Mouse (Mus musculus) heart, adult 2 months (tissue): ENCODE data around the gene Aanat. TPM values are rescaled to one million over a fixed set of nuclear protein-coding genes. Genes with fewer than 3 reads are reported as not detected.
A peak's percentile ranks its signal among the peaks of the same experiment; 100 is the strongest.

ENCODE experiments used
- DNase-seq, 2 experiments: peaks; one replicate each; pipeline ENCODE4 v3.0.0; 2021
- H3K27ac ChIP-seq: fragments of 200-600 bp; 2 replicates; pipeline ENCODE4 v1.8.1; 2022
- H3K27me3 ChIP-seq: fragments of 200-500 bp; 2 replicates; pipeline ENCODE4 v1.6.1; 2012; ENCODE audit warnings: mild to moderate bottlenecking, low read length, inconsistent platforms, mixed read lengths; ENCODE audit not compliant: control insufficient read depth, insufficient read depth
- H3K36me3 ChIP-seq: fragments of 200-500 bp; 2 replicates; pipeline ENCODE4 v1.6.1; 2012; ENCODE audit warnings: low read length, inconsistent platforms; ENCODE audit not compliant: control insufficient read depth, insufficient read depth
- H3K4me1 ChIP-seq: fragments of 200-500 bp; 2 replicates; pipeline ENCODE4 v1.6.1; 2011; ENCODE audit warnings: low read length; ENCODE audit not compliant: control insufficient read depth, insufficient read depth
- H3K4me3 ChIP-seq: fragments of 200-600 bp; 2 replicates; pipeline ENCODE4 v1.8.1; 2022
- H3K79me2 ChIP-seq: fragments of 200-500 bp; replicated peaks from 2 replicates; pipeline ENCODE4 v1.6.1; 2012; ENCODE audit warnings: mild to moderate bottlenecking, inconsistent platforms, low read length, moderate library complexity, mixed read lengths; ENCODE audit not compliant: control insufficient read depth, insufficient read depth
- H3K9ac ChIP-seq: fragments of 200-500 bp; 2 replicates; pipeline ENCODE4 v1.6.1; 2012; ENCODE audit warnings: low read depth, mild to moderate bottlenecking, control low read depth, inconsistent platforms, low read length, mixed read lengths
- CTCF ChIP-seq: fragments of 200-600 bp; IDR thresholded peaks from 2 replicates; pipeline ENCODE4 v1.8.1; 2022; ENCODE audit warnings: antibody characterized with exemption, mild to moderate bottlenecking, moderate library complexity
- EP300 ChIP-seq: fragments of 200-500 bp; IDR thresholded peaks from 2 replicates; pipeline ENCODE4 v1.6.1; 2011; ENCODE audit warnings: low read depth, low read length, control low read depth; ENCODE audit not compliant: insufficient read depth
- POLR2A ChIP-seq: fragments of 200-500 bp; IDR thresholded peaks from 2 replicates; pipeline ENCODE4 v1.6.1; 2011; ENCODE audit warnings: mild to moderate bottlenecking, low read depth, low read length, control low read depth; ENCODE audit not compliant: insufficient read depth
- WGBS: fragments of 180-500 bp; shearing (Covaris S2); methylation state at CpG from one replicate; pipeline ENCODE4 v1.1.7; 2018; 5-methylcytosine and 5-hydroxymethylcytosine counted together
- intact Hi-C: fragments of 180-260 bp; cut with DNase I; formaldehyde crosslinking; loops from one replicate; pipeline ENCODE4 v1.15.1; 2025
- polyA plus RNA-seq: library from polyadenylated mRNA; depleted of rRNA; stranded (reverse); fragments of >200 nt; gene quantifications from 2 replicates; pipeline ENCODE4 v1.2.3, GENCODE M21; 2012
- total RNA-seq, 2 experiments: library from RNA; stranded (reverse); gene quantifications; 2 replicates each; pipeline ENCODE4 v1.2.3; 2021

The Aanat gene
- total and polyA plus RNA-seq, 3 experiments, result not detected

DNA sequence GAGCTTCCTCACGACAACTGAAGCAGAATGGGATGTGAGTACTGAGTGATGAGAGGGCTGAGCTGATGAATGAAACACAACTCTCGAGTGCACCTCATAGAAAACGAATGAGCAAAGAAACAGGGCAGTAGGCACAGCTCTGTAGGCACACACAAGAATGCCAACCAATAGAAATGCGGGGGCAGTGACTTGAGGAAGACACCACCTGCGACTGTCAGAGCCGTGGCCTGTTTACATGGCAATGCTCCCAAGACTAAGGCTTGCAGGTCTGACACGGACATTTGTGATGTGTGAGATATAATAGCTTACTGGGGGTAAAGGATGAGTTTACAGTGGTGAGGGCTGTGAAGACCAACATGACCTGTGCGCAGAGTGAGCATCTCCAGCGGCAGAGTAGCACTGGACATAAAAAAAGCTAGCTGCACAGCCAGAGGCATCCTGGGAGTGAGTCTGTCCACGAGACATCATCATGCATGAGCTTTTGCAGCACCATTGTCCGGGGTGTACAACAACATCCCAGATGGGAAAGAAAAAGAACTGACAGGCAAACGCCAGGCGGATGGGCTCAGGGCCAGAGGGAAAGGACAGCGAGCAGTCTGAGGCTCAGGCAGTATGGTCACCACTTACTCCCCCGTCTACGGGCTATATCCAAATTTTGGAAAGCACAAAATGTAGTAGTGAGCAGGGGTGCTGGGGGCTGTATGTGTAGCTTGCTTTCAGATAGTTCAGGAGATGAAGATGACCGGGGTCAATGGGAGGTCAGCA is 38.8 kb upstream of the Aanat start:
- intact Hi-C loops, result no loop called here
- H3K79me2 ChIP-seq, result no peaks in the 10 kb centered on the region; the same call in none of the 2 replicates
- peaks cover 11% of the 10 kb centered on the region for H3K4me1 ChIP-seq
- no peak overlapping the region for H3K9ac ChIP-seq
- 75% methylated on average over 17 of the region's 17 CpGs for WGBS
- H3K4me3 ChIP-seq, result no peak overlapping the region
- DNase-seq, result no peak
- TF ChIP-seq CTCF (no peak), EP300 (no peak), POLR2A (no peak)
- H3K36me3 ChIP-seq, result no peaks in the 10 kb centered on the region
- no peaks in the 10 kb centered on the region for H3K27me3 ChIP-seq
- H3K27ac ChIP-seq, result no peak overlapping the region

DNA sequence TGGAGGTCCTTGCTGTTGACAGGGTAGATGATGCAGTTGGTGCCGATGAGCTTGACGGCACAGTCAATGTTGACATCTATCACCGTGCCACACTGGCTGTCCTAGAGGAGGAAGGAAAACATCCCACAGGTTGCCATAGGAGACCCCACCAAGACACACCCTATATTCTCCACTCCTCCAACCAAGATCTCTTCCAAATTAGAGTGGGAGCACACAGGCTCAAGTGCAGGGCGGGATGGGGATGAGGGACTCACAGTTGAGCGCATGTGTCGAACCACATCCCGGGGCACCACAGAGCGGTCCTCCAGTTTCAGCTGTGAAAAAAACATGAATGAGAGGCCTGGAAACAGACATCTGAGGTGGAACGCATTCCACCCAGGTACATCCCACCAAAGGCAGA is 37.5 kb upstream of the Aanat start:
- H3K4me3 ChIP-seq, result no peak overlapping the region
- no peaks in the 10 kb centered on the region for H3K27me3 ChIP-seq
- WGBS, result 91% methylated on average over 9 of the region's 9 CpGs
- no peaks in the 10 kb centered on the region; the same call in none of the 2 replicates for H3K79me2 ChIP-seq
- H3K9ac ChIP-seq, result no peak overlapping the region
- TF ChIP-seq POLR2A (no peak), CTCF (no peak), EP300 (no peak)
- peaks cover 11% of the 10 kb centered on the region for H3K4me1 ChIP-seq
- intact Hi-C loops, result no loop called here
- no peaks in the 10 kb centered on the region for H3K36me3 ChIP-seq
- no peak overlapping the region for H3K27ac ChIP-seq
- no peak for DNase-seq

DNA sequence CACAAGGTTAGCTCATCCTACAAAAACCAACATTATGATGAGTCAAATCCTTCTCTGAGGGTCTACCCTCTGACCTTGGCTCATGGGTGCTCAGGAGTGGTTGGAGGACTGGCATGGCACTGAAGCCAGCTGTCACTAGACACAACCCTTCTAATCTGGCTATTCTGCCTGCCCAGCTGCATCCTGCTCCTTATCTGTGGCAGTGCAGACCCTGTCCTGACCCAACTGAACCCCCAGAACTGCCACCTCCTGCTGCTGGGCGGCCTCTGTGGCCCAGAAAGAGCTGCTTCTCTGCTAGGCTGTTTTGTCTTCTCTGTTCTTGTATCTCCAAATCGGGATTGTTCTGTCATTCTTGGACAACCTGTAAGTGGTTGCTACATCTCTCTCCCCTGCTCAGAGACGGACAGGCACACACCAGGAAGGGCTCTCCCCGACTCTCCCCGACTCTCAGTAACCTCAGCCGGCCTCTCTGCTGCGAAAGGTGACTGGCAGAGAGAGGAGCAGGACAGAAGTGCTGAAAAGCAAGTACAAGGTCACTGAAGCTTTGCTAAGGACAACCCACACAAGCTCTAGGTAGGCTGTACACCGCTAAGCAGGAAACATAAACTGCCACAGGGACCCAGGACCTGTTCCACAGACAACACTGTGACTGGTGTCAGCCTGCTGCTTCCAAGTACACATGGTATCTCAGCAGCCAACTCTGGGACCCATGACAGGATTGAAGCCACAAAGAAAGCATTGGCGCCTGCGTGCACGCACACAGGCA is 36.8 kb upstream of the Aanat start:
- 0 out of 2 replicates have a peak overlapping the region, but pooled peaks have one; percentile 31 for H3K27ac ChIP-seq
- H3K27me3 ChIP-seq, result no peaks in the 10 kb centered on the region
- TF ChIP-seq POLR2A (no peak), CTCF (no peak), EP300 (no peak)
- DNase-seq, result peak in 1 of 2 experiments; percentile 24
- H3K79me2 ChIP-seq, result no peaks in the 10 kb centered on the region; the same call in none of the 2 replicates
- intact Hi-C loops, result no loop called here
- peaks cover 13% of the 10 kb centered on the region for H3K4me1 ChIP-seq
- no peak overlapping the region for H3K4me3 ChIP-seq
- no peak overlapping the region for H3K9ac ChIP-seq
- H3K36me3 ChIP-seq, result no peaks in the 10 kb centered on the region
- 48% methylated on average over 11 of the region's 11 CpGs for WGBS

DNA sequence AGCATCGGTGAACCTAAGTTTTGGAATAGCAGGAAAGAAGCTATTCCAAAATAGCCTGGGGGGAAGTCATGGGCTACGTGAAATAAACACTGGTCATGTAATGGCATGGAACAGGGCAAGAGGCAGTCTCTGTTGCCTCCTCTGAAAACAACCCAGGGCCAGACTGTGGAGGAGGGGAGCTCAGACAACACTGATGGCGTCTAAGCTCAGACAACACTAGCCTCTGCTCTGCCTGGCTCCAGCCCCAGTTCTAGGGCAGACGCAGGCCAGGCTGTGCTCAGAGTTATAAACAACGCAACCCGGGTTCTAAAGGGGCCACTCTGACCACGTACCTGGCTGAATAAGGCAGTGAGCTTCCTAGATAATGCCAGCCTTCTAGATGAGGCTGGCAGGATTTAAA is 35.5 kb upstream of the Aanat start:
- Histone ChIP-seq H3K4me1 (peaks cover 15% of the 10 kb centered on the region), H3K9ac (peak overlapping the region; percentile 12; the same call in 1 of the 2 replicates), H3K79me2 (no peaks in the 10 kb centered on the region; the same call in none of the 2 replicates), H3K36me3 (no peaks in the 10 kb centered on the region), H3K27me3 (no peaks in the 10 kb centered on the region), H3K27ac (peak overlapping the region; percentile 45), H3K4me3 (no peak overlapping the region)
- TF ChIP-seq CTCF (no peak), EP300 (no peak), POLR2A (no peak)
- intact Hi-C loops, result no loop called here
- DNase-seq, result peak in 1 of 2 experiments; percentile 41
- 14% methylated on average over 7 of the region's 7 CpGs for WGBS

DNA sequence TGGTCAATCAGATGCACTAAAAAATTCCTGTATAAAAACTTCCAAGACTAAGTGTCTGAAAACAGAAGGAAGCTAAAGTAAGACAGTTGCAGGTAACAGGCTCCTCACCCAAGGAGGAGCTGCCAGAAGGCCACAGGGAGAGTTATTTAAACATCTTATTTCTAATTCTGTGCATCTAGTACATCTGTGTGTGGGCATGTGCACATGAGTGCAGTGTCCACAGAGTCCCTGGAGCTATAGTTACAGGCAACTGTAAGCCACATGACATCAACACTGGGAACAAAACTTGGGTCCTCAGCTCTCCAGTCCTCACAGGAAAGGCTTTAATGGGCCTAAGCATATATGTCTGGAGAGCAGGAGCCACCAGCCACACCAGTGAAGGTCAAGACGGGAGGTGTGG is 34.0 kb upstream of the Aanat start:
- intact Hi-C loops, result no loop called here
- no peaks in the 10 kb centered on the region for H3K36me3 ChIP-seq
- no peak for TF ChIP-seq CTCF
- TF ChIP-seq POLR2A, result no peak
- TF ChIP-seq EP300, result no peak
- H3K4me3 ChIP-seq, result no peak overlapping the region
- H3K27me3 ChIP-seq, result no peaks in the 10 kb centered on the region
- peaks cover 24% of the 10 kb centered on the region for H3K4me1 ChIP-seq
- no peaks in the 10 kb centered on the region; the same call in none of the 2 replicates for H3K79me2 ChIP-seq
- no peak overlapping the region for H3K27ac ChIP-seq
- WGBS, result 79% methylated on average over 1 of the region's 1 CpGs
- no peak overlapping the region for H3K9ac ChIP-seq
- DNase-seq, result no peak
